Mouse (Mus musculus): ENCODE results near the gene Nmb.

Gene Nmb

GRCm38 (mm10) chr7:80897721-80898120, 7.2 kb downstream of the Nmb start:
- DNase-seq (ENCODE audit: low spot score in 2 of 2) = no peak

GRCm38 (mm10) chr7:80897134-80897533, 7.7 kb downstream of the Nmb start:
- DNase-seq (ENCODE audit: low spot score in 2 of 2) = no peak

GRCm38 (mm10) chr7:80894815-80895519, 9.9 kb downstream of the Nmb start:
- no peak for DNase-seq (ENCODE audit: low spot score in 2 of 2)

- no peak for DNase-seq (ENCODE audit: low spot score in 2 of 2)
These were observed 10.7 kb downstream of the Nmb start for GRCm38 (mm10) chr7:80894196-80894595.

GRCm38 (mm10) chr7:80893753-80894129, 11.1 kb downstream of the Nmb start:
- no peak for DNase-seq (ENCODE audit: low spot score in 2 of 2)

DNA sequence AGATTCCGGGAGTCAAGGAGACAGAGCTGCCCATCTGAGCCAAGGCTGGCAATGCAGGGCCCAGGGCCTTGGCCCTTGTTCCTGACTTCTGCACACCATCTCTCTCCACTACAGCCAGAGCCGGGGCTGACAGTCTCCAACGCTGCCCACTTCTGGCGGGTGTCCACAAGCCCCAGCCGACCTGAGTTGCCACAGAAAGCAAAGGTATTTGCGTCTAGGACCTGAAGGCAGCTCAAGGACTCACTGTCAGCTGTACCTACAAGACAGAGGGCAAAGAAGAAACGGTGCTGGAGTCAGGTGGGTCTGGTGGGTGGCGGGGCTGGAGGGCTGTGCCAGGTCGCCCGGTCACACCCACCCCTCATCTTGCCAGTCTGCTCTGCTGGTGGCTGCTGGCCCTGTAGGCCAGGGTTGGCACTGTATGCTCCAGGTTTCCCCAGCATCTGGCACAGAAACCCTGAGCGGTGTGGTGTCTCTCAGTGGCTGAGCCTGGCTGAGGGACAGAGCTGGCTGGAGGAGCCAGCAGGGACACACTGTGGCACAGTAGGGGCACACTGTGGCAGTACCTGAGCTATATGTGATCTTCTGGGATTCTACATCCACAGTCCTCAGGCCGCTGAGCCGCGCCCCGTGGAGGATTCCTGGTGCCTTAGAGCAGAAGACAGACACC, 11.7 kb downstream of the Nmb start:
- DNase-seq (ENCODE audit: low spot score in 2 of 2) = no peak

DNA sequence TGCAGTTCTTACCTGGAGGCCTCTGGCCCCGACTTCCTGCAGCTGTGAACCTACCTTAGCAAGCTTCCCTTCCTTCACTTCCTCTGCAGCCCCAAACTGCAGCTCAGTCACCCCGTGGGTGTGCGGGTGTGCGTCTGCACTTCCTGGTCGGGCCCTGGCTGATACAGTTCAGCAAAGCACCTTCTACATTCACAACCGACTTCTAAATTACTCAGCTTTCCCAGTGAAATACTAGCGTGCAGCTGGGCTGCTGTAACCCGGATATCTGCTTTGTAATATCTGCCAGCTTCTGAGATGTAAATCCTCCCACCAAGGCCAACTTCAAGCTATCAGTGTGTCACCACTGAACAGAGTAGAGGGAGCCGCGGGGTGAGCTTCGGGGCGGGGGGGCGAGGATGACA, 15.0 kb downstream of the Nmb start:
- no peak for DNase-seq (ENCODE audit: low spot score in 2 of 2)

GRCm38 (mm10) chr7:80889021-80889511, 15.8 kb downstream of the Nmb start:
- DNase-seq (ENCODE audit: low spot score in 2 of 2) = no peak

- no peak for DNase-seq (ENCODE audit: low spot score in 2 of 2)
These were observed 16.3 kb downstream of the Nmb start for GRCm38 (mm10) chr7:80888595-80888994.

- no peak for DNase-seq (ENCODE audit: low spot score in 2 of 2)
These were observed 19.2 kb downstream of the Nmb start for GRCm38 (mm10) chr7:80885666-80886065.

DNA sequence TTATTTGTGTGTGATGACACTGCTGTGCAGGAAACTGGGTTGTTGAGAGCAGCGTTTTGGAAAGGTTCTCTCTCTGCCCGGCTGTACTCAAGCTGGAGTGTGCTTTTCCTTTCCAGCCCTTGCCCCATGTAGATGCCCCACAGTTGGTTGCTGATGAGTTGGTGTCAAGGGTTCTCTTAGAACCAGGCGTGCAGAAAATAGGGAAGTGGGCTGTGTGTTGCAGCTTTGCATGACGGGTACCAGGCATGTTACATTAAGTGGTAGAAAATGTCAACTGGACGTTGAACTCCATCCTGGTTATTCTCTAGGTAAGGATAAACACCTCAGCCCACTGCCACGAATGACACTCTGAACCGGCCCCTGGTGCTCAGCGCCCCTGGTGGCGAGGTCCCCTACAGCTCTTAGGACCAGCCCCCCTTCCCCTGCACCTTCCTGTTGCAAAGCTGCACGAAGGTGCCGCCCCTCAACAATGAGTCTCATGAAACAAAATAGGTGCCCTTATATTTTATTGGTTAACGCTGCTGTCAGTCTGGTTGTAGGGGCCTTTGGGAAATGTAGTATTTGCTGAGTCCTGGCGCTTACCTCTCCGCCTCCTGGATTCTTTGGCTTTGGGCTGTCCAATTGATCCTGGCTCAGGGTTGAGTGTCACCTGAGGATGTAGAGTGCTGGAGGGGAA, 21.9 kb downstream of the Nmb start:
- no peak for DNase-seq (ENCODE audit: low spot score in 2 of 2)

DNA sequence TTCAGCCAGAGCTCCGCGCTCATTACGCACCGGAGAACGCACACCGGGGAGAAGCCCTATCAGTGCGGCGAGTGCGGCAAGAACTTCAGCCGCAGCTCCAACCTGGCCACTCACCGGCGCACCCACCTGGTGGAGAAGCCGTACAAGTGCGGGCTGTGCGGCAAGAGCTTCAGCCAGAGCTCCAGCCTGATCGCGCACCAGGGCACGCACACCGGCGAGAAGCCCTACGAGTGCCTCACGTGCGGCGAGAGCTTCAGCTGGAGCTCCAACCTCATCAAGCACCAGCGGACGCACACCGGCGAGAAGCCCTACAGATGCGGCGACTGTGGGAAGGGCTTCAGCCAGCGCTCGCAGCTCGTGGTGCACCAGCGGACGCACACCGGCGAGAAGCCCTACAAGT, 29.1 kb downstream of the Nmb start:
- no peak for DNase-seq (ENCODE audit: low spot score in 2 of 2)

GRCm38 (mm10) chr7:80873631-80874030, 31.2 kb downstream of the Nmb start:
- no peak for DNase-seq (ENCODE audit: low spot score in 2 of 2)

DNA sequence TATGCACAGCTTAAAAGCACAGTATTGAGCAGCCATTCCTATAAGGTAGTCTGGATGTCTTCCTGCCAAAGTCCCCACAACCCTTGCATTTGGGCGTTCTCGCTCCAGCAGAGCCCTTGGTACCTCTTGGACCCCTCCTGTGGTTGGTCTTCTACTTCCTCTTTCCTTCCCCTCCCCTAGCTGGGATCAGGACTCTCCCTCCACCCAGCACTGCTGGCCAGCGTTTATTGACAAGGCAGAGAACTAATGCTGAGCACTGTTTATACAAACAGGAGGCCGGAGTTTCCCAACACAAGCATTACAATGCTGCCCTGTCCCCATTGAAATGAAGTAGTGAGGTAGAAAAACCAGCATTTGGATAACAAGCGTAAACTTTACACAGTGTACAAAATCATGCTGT, 31.8 kb downstream of the Nmb start:
- no peak for DNase-seq (ENCODE audit: low spot score in 2 of 2)

GRCm38 (mm10) chr7:80868686-80869085, 36.2 kb downstream of the Nmb start:
- no peak for DNase-seq (ENCODE audit: low spot score in 2 of 2)

GRCm38 (mm10) chr7:80866514-80867147, 38.2 kb downstream of the Nmb start:
- DNase-seq (ENCODE audit: low spot score in 2 of 2) = no peak

DNA sequence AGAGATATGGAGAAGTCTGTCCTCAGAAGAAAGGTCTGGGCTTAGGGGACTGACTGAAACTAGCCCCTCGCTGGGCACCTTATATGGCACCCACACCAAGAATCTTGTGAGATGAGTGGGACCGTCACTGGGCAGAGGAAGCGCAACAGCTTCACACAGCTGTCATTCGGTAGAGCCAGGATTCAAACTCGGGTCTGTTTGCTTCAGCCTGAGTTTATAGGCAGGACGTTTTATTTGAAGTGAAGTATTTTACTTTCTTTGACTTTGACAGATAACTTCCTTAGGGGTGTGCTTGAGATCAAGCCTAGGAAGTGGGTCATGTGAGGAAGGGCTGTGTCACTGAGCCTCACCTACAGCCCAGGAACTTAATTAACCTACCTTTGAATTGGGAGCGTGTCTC, 39.4 kb downstream of the Nmb start:
- no peak for DNase-seq (ENCODE audit: low spot score in 2 of 2)

DNA sequence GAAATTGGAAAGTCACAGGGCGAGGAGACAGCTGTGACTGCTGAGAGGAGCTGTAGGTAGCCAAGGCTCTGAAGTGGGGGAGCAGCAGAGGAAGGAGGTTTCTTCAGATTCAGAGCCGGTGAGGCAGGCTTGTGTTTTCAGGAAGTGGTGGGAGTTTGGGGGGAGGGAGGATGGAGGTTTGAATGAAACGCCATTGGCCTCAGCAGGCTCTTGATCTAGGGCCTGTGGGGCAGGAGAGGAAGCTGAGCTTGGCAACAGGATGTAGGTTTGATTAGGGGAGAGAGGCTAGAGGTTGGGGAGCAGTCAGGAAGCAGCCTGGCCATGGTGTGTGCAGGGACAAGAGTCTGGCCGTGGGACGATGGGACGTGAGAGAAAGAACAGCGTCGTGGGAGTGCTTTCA, 40.0 kb downstream of the Nmb start:
- DNase-seq (ENCODE audit: low spot score in 2 of 2) = no peak

- DNase-seq (ENCODE audit: low spot score in 2 of 2) = no peak
These were observed 40.7 kb downstream of the Nmb start for GRCm38 (mm10) chr7:80864151-80864550.

DNA sequence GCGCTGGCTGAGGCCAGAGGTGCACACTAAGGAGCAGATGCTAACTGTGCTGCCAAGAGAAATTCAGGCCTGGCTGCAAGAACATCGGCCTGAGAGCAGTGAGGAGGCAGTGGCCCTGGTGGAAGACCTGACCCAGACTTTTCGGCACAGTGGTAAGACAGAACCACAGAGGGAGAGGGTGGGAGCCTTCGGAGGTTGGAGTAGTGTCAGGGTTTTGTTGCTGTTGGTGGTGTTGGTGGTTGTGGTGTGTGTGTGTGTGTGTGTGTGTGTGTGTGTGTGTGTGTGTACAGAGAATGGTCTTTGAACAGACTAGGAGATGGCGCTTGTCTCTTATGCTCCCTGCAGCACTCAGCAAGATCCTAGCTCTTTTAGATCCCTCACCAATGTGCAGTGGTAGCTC, 41.4 kb downstream of the Nmb start:
- no peak for DNase-seq (ENCODE audit: low spot score in 2 of 2)

DNA sequence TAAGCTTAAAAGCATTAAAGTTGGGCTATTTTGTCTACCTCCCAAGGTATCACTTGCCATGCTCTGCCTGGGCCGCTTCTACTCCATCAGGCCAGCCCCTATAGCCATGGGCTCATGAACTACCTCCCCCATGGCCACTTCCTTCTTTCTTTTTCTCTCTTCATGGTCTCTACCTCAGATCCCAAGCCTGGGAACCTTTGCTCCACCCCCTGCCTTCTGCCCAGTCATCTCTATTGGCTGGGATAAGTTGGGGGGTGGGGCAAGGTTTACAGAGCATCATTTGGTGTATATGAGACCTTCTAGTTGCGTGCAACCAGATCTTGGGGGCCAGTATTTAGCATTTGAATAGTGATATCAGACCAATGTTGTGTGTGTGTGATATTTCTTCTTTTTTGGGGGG, 42.4 kb downstream of the Nmb start:
- DNase-seq (ENCODE audit: low spot score in 2 of 2) = no peak

DNA sequence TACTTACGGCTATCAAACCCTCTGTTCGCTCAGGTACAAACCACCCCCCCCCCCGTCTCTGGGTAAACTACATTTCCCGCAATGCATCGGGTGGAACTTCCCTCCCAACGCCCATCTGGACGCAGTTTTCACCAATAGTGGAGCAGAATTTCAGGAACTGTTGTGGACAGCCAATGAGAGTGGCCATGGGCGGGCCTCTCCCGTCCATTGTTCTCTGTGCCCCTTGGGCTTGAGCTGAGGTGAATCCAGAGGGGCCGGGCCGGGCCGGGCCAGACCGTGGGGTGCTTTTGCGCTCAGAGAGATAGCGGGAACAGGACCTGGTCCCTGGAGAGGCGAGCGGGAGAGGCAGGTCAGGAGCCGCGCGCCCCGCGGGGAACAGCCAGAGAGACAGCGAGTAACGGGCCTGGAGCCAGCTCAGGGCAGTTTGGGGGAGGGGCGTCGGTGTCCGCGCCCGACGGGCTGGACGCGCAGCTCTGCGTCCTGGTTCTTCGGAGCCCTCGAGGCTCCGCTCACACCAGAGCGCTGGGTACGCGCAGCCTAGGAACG, 44.1 kb downstream of the Nmb start, which contains the start of gene Zscan2:
Gene Zscan2 (plus strand): TSS at position 192 of the 546 bp plus-strand sequence.
- DNase-seq (ENCODE audit: low spot score in 2 of 2) = peak; percentile 88 to 89
